Mouse (Mus musculus): ENCODE data around the gene Gm16181. TPM values are rescaled to one million over a fixed set of nuclear protein-coding genes. Genes with fewer than 3 reads are reported as not detected.

Gene Gm16181
- total and polyA plus RNA-seq, 2 experiments from 2014 or later, result not detected

- DNase-seq (peak; percentile 98), ATAC-seq (peak; percentile 84)
- peak overlapping the region; percentile 52 for H3K4me3 ChIP-seq (ENCODE audit: low read depth, low read length)
- peak; percentile 99 for TF ChIP-seq CTCF (IDR thresholded peaks at IDR 0.05; ENCODE audit: low read depth)
- H3K27me3 ChIP-seq (ENCODE audit: insufficient read depth, low read length), result no peaks in the 10 kb centered on the region
- peaks cover under 1% of the 10 kb centered on the region for H3K36me3 ChIP-seq (ENCODE audit: insufficient read depth)
- peaks cover 10% of the 10 kb centered on the region for H3K4me1 ChIP-seq (ENCODE audit: insufficient read depth)
- H3K4me2 ChIP-seq (ENCODE audit: low read depth), result peak overlapping the region; percentile 95
- under 1% methylated on average over 18 of the region's 18 CpGs for WGBS
- H3K9ac ChIP-seq, result peak overlapping the region; percentile 57
- H3K27ac ChIP-seq (ENCODE audit: low read depth, low read length), result peak overlapping the region; percentile 91
- H3K9me3 ChIP-seq (ENCODE audit: low read length), result no peaks in the 10 kb centered on the region
These were observed 15.7 kb downstream of the Gm16181 start for GRCm38 (mm10) chr17:35236390-35236746.

DNA sequence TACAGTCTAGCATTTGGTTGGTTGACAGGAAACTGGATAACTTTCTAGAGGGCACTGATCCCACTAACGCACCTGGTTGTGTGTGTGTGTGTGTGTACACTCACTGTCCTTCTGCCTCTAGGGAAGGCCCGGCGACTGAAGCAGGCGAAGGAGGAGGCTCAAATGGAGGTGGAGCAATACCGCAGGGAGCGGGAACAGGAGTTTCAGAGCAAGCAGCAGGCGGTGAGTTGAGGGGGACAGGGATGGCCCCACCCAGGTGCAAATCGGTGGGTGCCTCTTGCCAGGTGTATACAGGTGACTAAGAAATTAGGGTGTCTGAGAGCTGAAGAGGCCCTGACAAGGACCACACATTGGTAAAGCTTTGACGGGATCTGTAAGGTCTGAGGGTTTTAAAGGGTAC, 16.4 kb downstream of the Gm16181 start:
- ATAC-seq (no peak), DNase-seq (no peak)
- no peak for TF ChIP-seq CTCF (IDR thresholded peaks at IDR 0.05; ENCODE audit: low read depth)
- H3K9ac ChIP-seq, result peak overlapping the region; percentile 57
- H3K27ac ChIP-seq (ENCODE audit: low read depth, low read length), result peak overlapping the region; percentile 91
- H3K4me3 ChIP-seq (ENCODE audit: low read depth, low read length), result peak overlapping the region; percentile 52
- WGBS, result 78% methylated on average over 9 of the region's 9 CpGs
- peaks cover 10% of the 10 kb centered on the region for H3K4me1 ChIP-seq (ENCODE audit: insufficient read depth)
- peak overlapping the region; percentile 95 for H3K4me2 ChIP-seq (ENCODE audit: low read depth)
- H3K27me3 ChIP-seq (ENCODE audit: insufficient read depth, low read length), result no peaks in the 10 kb centered on the region
- H3K36me3 ChIP-seq (ENCODE audit: insufficient read depth), result no peaks in the 10 kb centered on the region
- H3K9me3 ChIP-seq (ENCODE audit: low read length), result no peaks in the 10 kb centered on the region

DNA sequence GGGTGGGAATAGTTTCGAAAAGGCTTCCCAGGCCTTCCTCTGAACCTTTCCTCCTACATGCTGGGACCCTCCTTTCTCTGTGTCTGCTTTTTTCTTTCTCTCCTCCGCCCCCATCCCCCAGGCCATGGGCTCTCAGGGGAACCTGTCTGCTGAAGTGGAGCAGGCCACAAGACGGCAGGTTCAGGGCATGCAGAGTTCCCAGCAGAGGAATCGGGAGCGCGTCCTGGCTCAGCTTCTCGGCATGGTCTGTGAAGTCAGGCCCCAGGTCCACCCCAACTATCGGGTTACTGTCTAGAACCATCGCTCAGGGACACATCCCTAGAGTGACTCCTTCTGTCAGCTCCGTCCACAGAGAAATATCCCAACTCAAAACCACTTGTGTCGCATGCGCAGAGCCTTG, 16.9 kb downstream of the Gm16181 start:
- peak overlapping the region; percentile 95; the same call in 1 of the 2 replicates for H3K4me2 ChIP-seq (ENCODE audit: low read depth)
- no peak for TF ChIP-seq CTCF (IDR thresholded peaks at IDR 0.05; ENCODE audit: low read depth)
- no peak overlapping the region for H3K9ac ChIP-seq
- no peak for ATAC-seq
- 89% methylated on average over 12 of the region's 12 CpGs for WGBS
- H3K9me3 ChIP-seq (ENCODE audit: low read length), result no peaks in the 10 kb centered on the region
- H3K4me3 ChIP-seq (ENCODE audit: low read depth, low read length), result no peak overlapping the region
- H3K27me3 ChIP-seq (ENCODE audit: insufficient read depth, low read length), result no peaks in the 10 kb centered on the region
- H3K4me1 ChIP-seq (ENCODE audit: insufficient read depth), result peaks cover 10% of the 10 kb centered on the region
- no peaks in the 10 kb centered on the region for H3K36me3 ChIP-seq (ENCODE audit: insufficient read depth)
- no peak overlapping the region for H3K27ac ChIP-seq (ENCODE audit: low read depth, low read length)
- DNase-seq, result no peak

DNA sequence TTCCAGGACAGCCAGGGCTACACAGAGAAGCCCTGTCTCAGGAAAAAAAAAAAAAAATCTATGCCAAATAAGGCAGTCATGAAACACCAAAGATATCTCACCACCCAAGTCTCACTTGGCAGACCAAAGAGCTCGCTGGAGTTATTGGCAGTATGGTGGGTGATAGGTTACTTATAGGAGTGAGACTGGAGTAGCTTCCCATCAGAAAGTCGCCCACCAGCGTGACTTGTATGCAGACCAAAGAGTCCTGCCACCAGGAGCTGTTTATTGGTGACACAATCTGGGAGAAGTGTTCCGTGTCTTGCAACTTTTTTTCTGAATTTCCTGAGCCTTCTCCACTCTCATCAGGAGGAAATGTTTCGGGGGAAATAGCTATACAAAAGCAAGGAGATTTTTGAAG, 19.1 kb downstream of the Gm16181 start:
- Histone ChIP-seq H3K36me3 (ENCODE audit: insufficient read depth) (peaks cover 8% of the 10 kb centered on the region), H3K4me2 (ENCODE audit: low read depth) (no peak overlapping the region), H3K9ac (no peak overlapping the region), H3K9me3 (ENCODE audit: low read length) (no peaks in the 10 kb centered on the region), H3K4me3 (ENCODE audit: low read depth, low read length) (no peak overlapping the region), H3K4me1 (ENCODE audit: insufficient read depth) (peaks cover 8% of the 10 kb centered on the region), H3K27ac (ENCODE audit: low read depth, low read length) (0 out of 2 replicates have a peak overlapping the region, but pooled peaks have one; percentile 100), H3K27me3 (ENCODE audit: insufficient read depth, low read length) (no peaks in the 10 kb centered on the region)
- DNase-seq (no peak), ATAC-seq (no peak)
- no peak for TF ChIP-seq CTCF (IDR thresholded peaks at IDR 0.05; ENCODE audit: low read depth)
- 82% methylated on average over 5 of the region's 5 CpGs for WGBS

DNA sequence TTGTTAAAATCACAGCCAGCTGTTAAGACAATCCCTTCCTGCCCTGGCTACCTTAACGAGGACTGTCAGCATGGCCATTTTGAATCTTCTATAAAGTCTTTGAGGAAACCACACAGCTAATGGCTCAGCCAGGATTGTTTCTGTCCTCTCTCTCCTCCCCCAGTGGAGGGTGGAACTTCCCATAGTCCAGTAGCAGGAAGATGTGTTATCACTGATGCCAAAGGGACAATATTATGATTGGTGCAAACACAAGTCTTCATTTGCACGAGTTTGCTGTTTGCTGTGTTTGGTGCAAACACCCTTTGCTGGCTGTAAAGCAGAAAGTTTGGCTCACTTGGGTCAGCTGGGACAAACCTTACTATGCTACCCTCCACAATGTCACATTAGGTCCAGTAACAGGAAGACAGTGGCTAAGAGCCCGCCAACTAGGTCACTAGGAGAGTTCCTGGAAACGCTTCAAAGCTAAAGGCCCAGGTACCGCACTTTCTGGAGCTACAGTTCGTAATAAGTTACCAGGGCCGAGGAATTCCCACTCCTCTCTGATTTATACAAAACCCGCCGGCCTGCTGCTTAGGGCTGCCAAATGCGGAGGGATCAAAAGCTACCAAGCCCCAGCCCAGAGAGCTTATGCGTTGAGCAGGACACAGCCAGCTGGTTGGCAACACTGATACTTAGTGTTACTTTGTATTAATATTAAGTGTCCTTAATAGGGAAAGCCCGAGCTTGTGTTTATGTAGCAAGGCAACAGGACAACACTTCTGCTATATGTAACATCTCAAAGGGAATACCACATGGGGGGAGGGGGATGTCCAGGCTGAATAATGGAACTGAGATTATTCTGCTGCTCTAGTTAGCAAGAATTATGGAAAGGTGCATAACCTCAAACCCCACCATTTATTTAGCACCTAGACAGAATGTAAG, 20.0 kb downstream of the Gm16181 start:
- 23% methylated on average over 12 of the region's 12 CpGs for WGBS
- Histone ChIP-seq H3K27ac (ENCODE audit: low read depth, low read length) (peak overlapping the region; percentile 100), H3K4me2 (ENCODE audit: low read depth) (peak overlapping the region; percentile 83), H3K4me3 (ENCODE audit: low read depth, low read length) (peak overlapping the region; percentile 98), H3K4me1 (ENCODE audit: insufficient read depth) (peaks cover 5% of the 10 kb centered on the region), H3K36me3 (ENCODE audit: insufficient read depth) (peaks cover 18% of the 10 kb centered on the region), H3K9ac (peak overlapping the region; percentile 100), H3K9me3 (ENCODE audit: low read length) (no peaks in the 10 kb centered on the region), H3K27me3 (ENCODE audit: insufficient read depth, low read length) (no peaks in the 10 kb centered on the region)
- ATAC-seq (no peak), DNase-seq (no peak)
- TF ChIP-seq CTCF (IDR thresholded peaks at IDR 0.05; ENCODE audit: low read depth), result no peak

GRCm38 (mm10) chr17:35241305-35242014, 20.8 kb downstream of the Gm16181 start, which contains the start of gene Ddx39b:
Ddx39b (plus strand) TSS chr17:35241746.
- DNase-seq (peak; percentile 99), ATAC-seq (peak; percentile 90)
- 2% methylated on average over 69 of the region's 69 CpGs for WGBS
- peak within 1 kb of the TSS; percentile 98 for H3K4me3 ChIP-seq (ENCODE audit: low read depth, low read length)
- peaks cover 26% of the 10 kb centered on the region for H3K36me3 ChIP-seq (ENCODE audit: insufficient read depth)
- peak within 1 kb of the TSS; percentile 100 for H3K27ac ChIP-seq (ENCODE audit: low read depth, low read length)
- H3K9me3 ChIP-seq (ENCODE audit: low read length), result no peaks in the 10 kb centered on the region
- peak within 1 kb of the TSS; percentile 83 for H3K4me2 ChIP-seq (ENCODE audit: low read depth)
- no peaks in the 10 kb centered on the region for H3K27me3 ChIP-seq (ENCODE audit: insufficient read depth, low read length)
- peak; percentile 46; the same call in 1 of the 2 replicates for TF ChIP-seq CTCF (IDR thresholded peaks at IDR 0.05; ENCODE audit: low read depth)
- H3K4me1 ChIP-seq (ENCODE audit: insufficient read depth), result peaks cover 5% of the 10 kb centered on the region
- peak within 1 kb of the TSS; percentile 100 for H3K9ac ChIP-seq

Data from forebrain, postnatal 0 days (tissue).